Mouse (Mus musculus) MEL (cell line): ENCODE data around the gene Nat9.
A peak's percentile ranks its signal among the peaks of the same experiment; 100 is the strongest.

Experiments used
- CTCF ChIP-seq, 3 experiments: IDR thresholded peaks in 2 of 3; conservative IDR thresholded peaks in 1 of 3; 2 replicates each; pipeline ENCODE4 v1.5.1; 2011 to 2012; ENCODE audit warnings: low read length in 3 of 3, low read depth in 2 of 3, mild to moderate bottlenecking in 2 of 3, improper control_type of control experiment in 1 of 3, inconsistent platforms in 1 of 3, mixed read lengths in 1 of 3, moderate library complexity in 1 of 3; ENCODE audit not compliant: control insufficient read depth in 1 of 3, insufficient read depth in 1 of 3, poor library complexity in 1 of 3, severe bottlenecking in 1 of 3
- E2F4 ChIP-seq: IDR thresholded peaks from 2 replicates; pipeline ENCODE4 v1.6.1; 2011; ENCODE audit warnings: low read depth, low read length, improper control_type of control experiment, borderline replicate concordance
- GATA1 ChIP-seq: IDR thresholded peaks from 2 replicates; pipeline ENCODE4 v1.6.1; 2011; ENCODE audit warnings: low read depth, low read length, improper control_type of control experiment
- HCFC1 ChIP-seq: IDR thresholded peaks from 2 replicates; pipeline ENCODE4 v1.6.1; 2012; ENCODE audit warnings: low read depth, mild to moderate bottlenecking, inconsistent platforms, low read length, improper control_type of control experiment, moderate library complexity
- JUND ChIP-seq: IDR thresholded peaks from 2 replicates; pipeline ENCODE4 v1.6.1; 2011; ENCODE audit warnings: low read depth, mild to moderate bottlenecking, improper control_type of control experiment, low read length
- KAT2A ChIP-seq: conservative IDR thresholded peaks from 2 replicates; pipeline ENCODE4 v1.6.1; 2012; ENCODE audit warnings: low read depth, low read length, improper control_type of control experiment, inconsistent platforms
- MYB ChIP-seq: IDR thresholded peaks from 2 replicates; pipeline ENCODE4 v1.6.1; 2011; ENCODE audit warnings: mild to moderate bottlenecking, low read depth, low read length, improper control_type of control experiment
- MYC ChIP-seq: IDR thresholded peaks from 2 replicates; pipeline ENCODE4 v1.6.1; 2011; ENCODE audit warnings: low read depth, mild to moderate bottlenecking, low read length, improper control_type of control experiment, moderate library complexity
- NELFE ChIP-seq: IDR thresholded peaks from 2 replicates; pipeline ENCODE4 v1.6.1; 2011; ENCODE audit warnings: low read depth, low read length, improper control_type of control experiment
- POLR2A ChIP-seq, 2 experiments: IDR thresholded peaks; 2 replicates each; pipeline ENCODE4 v1.6.1; 2011 to 2012; ENCODE audit warnings: low read length in 2 of 2, mild to moderate bottlenecking in 2 of 2, control low read depth in 1 of 2, improper control_type of control experiment in 1 of 2, low read depth in 1 of 2, moderate library complexity in 1 of 2; ENCODE audit not compliant: control insufficient read depth in 1 of 2, insufficient read depth in 1 of 2, poor library complexity in 1 of 2
- SMC3 ChIP-seq: IDR thresholded peaks from 2 replicates; pipeline ENCODE4 v1.6.1; 2011; ENCODE audit warnings: low read depth, low read length, improper control_type of control experiment
- UBTF ChIP-seq: IDR thresholded peaks from 2 replicates; pipeline ENCODE4 v1.6.1; 2012; ENCODE audit warnings: low read depth, mild to moderate bottlenecking, inconsistent platforms, low read length, improper control_type of control experiment, moderate library complexity, borderline replicate concordance; ENCODE audit not compliant: insufficient read depth
- USF1 ChIP-seq: IDR thresholded peaks from 2 replicates; pipeline ENCODE4 v1.6.1; 2014; ENCODE audit warnings: low read depth, mild to moderate bottlenecking, inconsistent platforms, low read length, improper control_type of control experiment, moderate library complexity
- USF2 ChIP-seq, 2 experiments: IDR thresholded peaks; 2 replicates each; pipeline ENCODE4 v1.6.1; 2011 to 2012; ENCODE audit warnings: improper control_type of control experiment in 2 of 2, low read length in 2 of 2, borderline replicate concordance in 1 of 2, inconsistent platforms in 1 of 2, low read depth in 1 of 2, mild to moderate bottlenecking in 1 of 2; ENCODE audit not compliant: insufficient read depth in 1 of 2

GRCm38 (mm10) chr11:115187693-115188092, at the start of gene Nat9:
- no peak for TF ChIP-seq CTCF (IDR thresholded peaks at IDR 0.05 in 2 of 3, conservative IDR thresholded peaks at IDR 0.05 in 1 of 3; ENCODE audit: control insufficient read depth in 1 of 3, insufficient read depth in 1 of 3, low read depth in 2 of 3, low read length in 3 of 3, poor library complexity in 1 of 3, severe bottlenecking in 1 of 3)
- TF ChIP-seq KAT2A: no peak
- TF ChIP-seq MYB: no peak
- peak; percentile 20; the same call in 1 of the 2 replicates for TF ChIP-seq GATA1
- no peak for TF ChIP-seq NELFE
- no peak for TF ChIP-seq JUND
- no peak for TF ChIP-seq HCFC1
- no peak for TF ChIP-seq USF1
- TF ChIP-seq POLR2A (IDR thresholded peaks at IDR 0.05; ENCODE audit: control insufficient read depth in 1 of 2, insufficient read depth in 1 of 2, low read depth in 1 of 2, low read length in 2 of 2, poor library complexity in 1 of 2): no peak; a peak in 1 of 4 replicates
- TF ChIP-seq E2F4: no peak
- TF ChIP-seq USF2 (IDR thresholded peaks at IDR 0.05; ENCODE audit: borderline replicate concordance in 1 of 2, insufficient read depth in 1 of 2, low read depth in 1 of 2, low read length in 2 of 2): no peak
- no peak for TF ChIP-seq SMC3
- no peak for TF ChIP-seq UBTF
- no peak for TF ChIP-seq MYC
